Mouse (Mus musculus) stomach, postnatal 0 days (tissue): ENCODE data around the gene Castor1. TPM values are rescaled to one million over a fixed set of nuclear protein-coding genes. Genes with fewer than 3 reads are reported as not detected.

Source experiments
- ATAC-seq: fragments of 200-750 bp; cut with Nextera tagmentation; 2 replicates; pipeline ENCODE4 v1.8.0; 2017; ENCODE audit not compliant: low FRiP score, low TSS enrichment
- DNase-seq: peaks from one replicate; pipeline ENCODE4 v3.0.0-alpha.2; 2016; ENCODE audit warnings: low spot score
- H3K27ac ChIP-seq: fragments of 300-500 bp; sonication (generic); replicated peaks from 2 replicates; pipeline ENCODE4 v1.5.1; 2014; ENCODE audit warnings: mild to moderate bottlenecking, control low read depth
- H3K27me3 ChIP-seq: fragments of 300-500 bp; sonication (generic); 2 replicates; pipeline ENCODE4 v1.6.1; 2014; ENCODE audit warnings: low read length; ENCODE audit not compliant: control insufficient read depth, insufficient read depth
- H3K36me3 ChIP-seq: fragments of 300-500 bp; sonication (generic); 2 replicates; pipeline ENCODE4 v1.6.1; 2014; ENCODE audit warnings: low read length, mixed read lengths; ENCODE audit not compliant: control insufficient read depth, insufficient read depth
- H3K4me1 ChIP-seq: fragments of 300-500 bp; sonication (generic); replicated peaks from 2 replicates; pipeline ENCODE4 v1.6.1; 2014; ENCODE audit warnings: antibody characterized with exemption; ENCODE audit not compliant: control insufficient read depth, insufficient read depth
- H3K4me2 ChIP-seq: fragments of 300-500 bp; sonication (generic); replicated peaks from 2 replicates; pipeline ENCODE4 v1.6.1; 2014; ENCODE audit warnings: low read depth, mild to moderate bottlenecking, control low read depth, moderate library complexity
- H3K4me3 ChIP-seq: fragments of 300-500 bp; sonication (generic); 2 replicates; pipeline ENCODE4 v1.5.1; 2014; ENCODE audit warnings: low read depth, low read length, control low read depth
- H3K9ac ChIP-seq: fragments of 300-500 bp; sonication (generic); 2 replicates; pipeline ENCODE4 v1.6.1; 2014; ENCODE audit warnings: mild to moderate bottlenecking, low read length, control low read depth, mixed read lengths
- H3K9me3 ChIP-seq: fragments of 300-500 bp; sonication (generic); 2 replicates; pipeline ENCODE4 v1.6.1; 2016; ENCODE audit warnings: low read length; ENCODE audit not compliant: control insufficient read depth
- CTCF ChIP-seq: IDR thresholded peaks from 2 replicates; pipeline ENCODE4 v1.5.1; 2016; ENCODE audit warnings: antibody characterized with exemption, low read depth, mild to moderate bottlenecking, moderate library complexity
- EP300 ChIP-seq: optimal IDR thresholded peaks from 2 replicates; pipeline ENCODE3; 2016; ENCODE audit warnings: antibody characterized with exemption
- WGBS: fragments of 180-500 bp; shearing (Covaris S2); extraction: QIAGEN DNeasy Blood & Tissue Kit; methylation state at CpG from one replicate; pipeline ENCODE4 v1.1.7; 2014; 5-methylcytosine and 5-hydroxymethylcytosine counted together
- polyA plus RNA-seq: library from polyadenylated mRNA; unstranded; fragments of >200 nt; fragmentation: Nextera tagmentation; extraction: Ambion mirVana; gene quantifications from 2 replicates; pipeline ENCODE4 v1.2.1, GENCODE M21; 2015

The Castor1 gene
- polyA plus RNA-seq, 1 experiment from 2014 or later, result 9.6 TPM

GRCm38 (mm10) chr11:4186486-4187317 is 31.3 kb upstream of the Castor1 start, which contains the start of gene Tbc1d10a:
Tbc1d10a (plus strand) TSS chr11:4186789.
- peak; percentile 99 for ATAC-seq
- Histone ChIP-seq H3K9ac (peak within 1 kb of the TSS; percentile 96), H3K36me3 (no peaks in the 10 kb centered on the region), H3K9me3 (no peaks in the 10 kb centered on the region), H3K27me3 (no peaks in the 10 kb centered on the region), H3K4me1 (peaks cover 14% of the 10 kb centered on the region), H3K27ac (peak within 1 kb of the TSS; percentile 85), H3K4me2 (peak within 1 kb of the TSS; percentile 84), H3K4me3 (peak within 1 kb of the TSS; percentile 94)
- TF ChIP-seq EP300 (no peak), CTCF (no peak)
- DNase-seq, result peak; percentile 99
- WGBS, result under 1% methylated on average over 67 of the region's 71 CpGs

- Histone ChIP-seq H3K27ac (peak overlapping the region; percentile 85), H3K9me3 (no peaks in the 10 kb centered on the region), H3K27me3 (no peaks in the 10 kb centered on the region), H3K4me1 (peaks cover 16% of the 10 kb centered on the region), H3K36me3 (no peaks in the 10 kb centered on the region), H3K9ac (peak overlapping the region; percentile 96), H3K4me2 (peak overlapping the region; percentile 84), H3K4me3 (peak overlapping the region; percentile 94)
- TF ChIP-seq EP300, result no peak
- TF ChIP-seq CTCF, result no peak
- 11% methylated on average over 9 of the region's 9 CpGs for WGBS
- DNase-seq (no peak), ATAC-seq (no peak)
Measured at GRCm38 (mm10) chr11:4187318-4187700, 30.7 kb upstream of the Castor1 start.

- TF ChIP-seq EP300, result no peak
- no peak for TF ChIP-seq CTCF
- ATAC-seq (no peak), DNase-seq (no peak)
- WGBS, result 72% methylated on average over 6 of the region's 6 CpGs
- H3K4me1 ChIP-seq, result peaks cover 18% of the 10 kb centered on the region
- no peak overlapping the region for H3K4me2 ChIP-seq
- H3K36me3 ChIP-seq, result no peaks in the 10 kb centered on the region
- H3K9ac ChIP-seq, result no peak overlapping the region
- H3K9me3 ChIP-seq, result no peaks in the 10 kb centered on the region
- H3K27ac ChIP-seq, result no peak overlapping the region
- H3K4me3 ChIP-seq, result no peak overlapping the region
- H3K27me3 ChIP-seq, result no peaks in the 10 kb centered on the region
Measured at GRCm38 (mm10) chr11:4189182-4189581, 28.8 kb upstream of the Castor1 start.

GRCm38 (mm10) chr11:4190677-4191076 is 27.3 kb upstream of the Castor1 start:
- ATAC-seq (no peak), DNase-seq (no peak)
- no peak overlapping the region for H3K4me3 ChIP-seq
- H3K36me3 ChIP-seq, result no peaks in the 10 kb centered on the region
- no peaks in the 10 kb centered on the region for H3K9me3 ChIP-seq
- TF ChIP-seq EP300 (no peak), CTCF (no peak)
- H3K27ac ChIP-seq, result peak overlapping the region; percentile 82
- no peak overlapping the region for H3K4me2 ChIP-seq
- H3K27me3 ChIP-seq, result no peaks in the 10 kb centered on the region
- no peak overlapping the region for H3K9ac ChIP-seq
- 73% methylated on average over 3 of the region's 3 CpGs for WGBS
- H3K4me1 ChIP-seq, result peaks cover 19% of the 10 kb centered on the region

GRCm38 (mm10) chr11:4192757-4193156 is 25.3 kb upstream of the Castor1 start:
- H3K27me3 ChIP-seq, result no peaks in the 10 kb centered on the region
- peak overlapping the region; percentile 82 for H3K27ac ChIP-seq
- H3K9ac ChIP-seq, result no peak overlapping the region
- no peaks in the 10 kb centered on the region for H3K36me3 ChIP-seq
- ATAC-seq (no peak), DNase-seq (no peak)
- H3K9me3 ChIP-seq, result no peaks in the 10 kb centered on the region
- TF ChIP-seq EP300, result no peak
- TF ChIP-seq CTCF, result no peak
- H3K4me1 ChIP-seq, result peaks cover 27% of the 10 kb centered on the region
- WGBS, result 66% methylated on average over 3 of the region's 3 CpGs
- no peak overlapping the region for H3K4me3 ChIP-seq
- H3K4me2 ChIP-seq, result no peak overlapping the region

- DNase-seq (no peak), ATAC-seq (peak; percentile 65)
- peaks cover 24% of the 10 kb centered on the region for H3K4me1 ChIP-seq
- no peaks in the 10 kb centered on the region for H3K36me3 ChIP-seq
- no peak overlapping the region for H3K4me3 ChIP-seq
- no peaks in the 10 kb centered on the region for H3K27me3 ChIP-seq
- no peak overlapping the region for H3K9ac ChIP-seq
- H3K27ac ChIP-seq, result peak overlapping the region; percentile 82
- no peaks in the 10 kb centered on the region for H3K9me3 ChIP-seq
- TF ChIP-seq EP300 (no peak), CTCF (no peak)
- H3K4me2 ChIP-seq, result no peak overlapping the region
Measured at GRCm38 (mm10) chr11:4193420-4193819, 24.6 kb upstream of the Castor1 start.
